Mouse (Mus musculus) erythroid progenitor cell, adult 5-6 weeks (primary cell): ENCODE data around the gene Rad51b. TPM values are rescaled to one million over a fixed set of nuclear protein-coding genes. Genes with fewer than 3 reads are reported as not detected.

Source experiments
- ATAC-seq: replicated peaks from 2 replicates; pipeline ENCODE4 v1.8.0; 2016; ENCODE audit warnings: moderate number of reproducible peaks, mild to moderate bottlenecking, moderate TSS enrichment, inconsistent platforms; ENCODE audit not compliant: poor library complexity, low FRiP score, severe bottlenecking
- total RNA-seq, 2 experiments: library from RNA; stranded (forward) in 1 of 2; stranded (reverse) in 1 of 2; fragments of 150-400 nt in 1 of 2; fragments of 186-747, 209-891 nt in 1 of 2; gene quantifications; 2 replicates each; pipeline versions ENCODE4 v1.2.3 to v1.2.4; 2015 to 2017; ENCODE audit warnings: low replicate concordance in 2 of 2

Rad51b gene
- total RNA-seq, 2 experiments from 2014 or later = 9.5 to 12.6 TPM

DNA sequence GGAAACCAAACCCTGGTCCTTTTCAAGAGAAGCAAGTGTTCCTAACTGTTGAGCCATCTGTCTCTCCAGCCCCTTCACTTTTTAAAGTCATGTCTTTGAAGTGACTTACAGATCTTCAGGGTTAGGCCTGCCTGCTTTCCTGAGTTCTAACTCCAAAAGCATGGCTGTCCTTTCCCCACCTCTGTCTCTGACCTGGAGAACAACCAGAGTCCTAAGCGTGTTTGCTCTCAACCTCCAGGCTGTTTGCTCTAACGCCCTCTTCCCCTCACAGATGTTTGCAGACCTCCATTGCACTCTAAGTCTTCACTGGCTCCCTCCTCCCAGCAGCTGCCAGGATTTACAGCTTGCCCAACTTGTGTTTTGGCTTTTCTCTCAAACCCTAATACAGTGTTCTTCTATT, 29.7 kb downstream of the Rad51b start:
- ATAC-seq = no peak

DNA sequence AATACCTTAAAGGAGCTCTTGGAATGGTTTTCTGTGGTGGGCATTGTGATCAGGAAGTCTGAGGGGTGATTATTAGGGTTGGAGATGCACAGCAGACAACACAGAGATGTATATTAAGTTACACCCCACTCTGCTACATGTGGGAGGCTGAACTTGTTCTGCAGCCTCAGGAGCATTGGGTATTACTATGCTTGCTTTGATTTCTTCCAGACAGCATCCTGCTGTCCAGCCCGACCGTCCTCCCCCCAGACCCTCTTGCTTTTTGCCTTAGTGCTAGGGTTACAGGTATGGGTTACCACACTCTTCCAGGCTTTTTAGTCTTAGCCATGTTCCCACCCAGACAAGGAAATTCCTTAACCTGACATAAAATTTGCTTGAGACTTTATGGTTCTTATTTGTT, 30.8 kb downstream of the Rad51b start:
- ATAC-seq = no peak

DNA sequence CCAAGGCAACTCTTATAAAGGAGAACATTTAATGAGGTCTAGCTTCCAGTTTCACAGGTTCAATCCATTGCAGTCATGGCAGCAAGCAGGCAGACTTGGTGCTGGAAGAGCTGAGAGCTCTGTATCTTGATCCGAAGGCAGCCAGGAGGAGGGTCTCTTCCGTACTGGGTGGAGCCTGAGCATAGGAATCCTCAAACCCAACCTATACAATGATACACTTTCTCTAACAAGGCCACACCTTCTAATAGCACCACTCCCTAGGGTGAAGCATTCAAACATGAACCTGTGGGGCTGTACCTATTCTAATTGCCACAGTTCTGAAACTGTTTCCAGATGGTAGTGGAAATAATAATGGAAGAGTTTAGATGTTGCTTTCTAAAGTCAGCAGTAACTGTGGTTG, 33.5 kb downstream of the Rad51b start:
- ATAC-seq = no peak

DNA sequence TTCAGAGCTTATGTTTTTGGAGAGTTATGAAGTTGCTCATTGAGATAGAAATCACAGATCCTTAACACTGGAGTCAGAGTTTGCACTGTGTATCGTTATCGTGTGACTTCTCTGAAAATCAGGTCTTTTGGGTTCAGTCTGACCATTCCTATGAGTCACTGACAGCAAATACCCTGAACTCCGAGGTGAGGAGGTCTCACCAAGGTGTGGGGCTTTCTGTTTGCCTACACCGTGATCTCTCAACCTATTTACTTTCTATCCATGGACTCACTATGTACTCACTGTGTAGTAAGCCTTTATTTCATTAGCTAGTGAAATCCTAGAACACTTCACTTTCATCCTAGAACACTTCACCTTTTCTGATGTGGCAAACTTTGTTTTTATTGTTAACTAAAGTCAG, 34.6 kb downstream of the Rad51b start:
- no peak for ATAC-seq

DNA sequence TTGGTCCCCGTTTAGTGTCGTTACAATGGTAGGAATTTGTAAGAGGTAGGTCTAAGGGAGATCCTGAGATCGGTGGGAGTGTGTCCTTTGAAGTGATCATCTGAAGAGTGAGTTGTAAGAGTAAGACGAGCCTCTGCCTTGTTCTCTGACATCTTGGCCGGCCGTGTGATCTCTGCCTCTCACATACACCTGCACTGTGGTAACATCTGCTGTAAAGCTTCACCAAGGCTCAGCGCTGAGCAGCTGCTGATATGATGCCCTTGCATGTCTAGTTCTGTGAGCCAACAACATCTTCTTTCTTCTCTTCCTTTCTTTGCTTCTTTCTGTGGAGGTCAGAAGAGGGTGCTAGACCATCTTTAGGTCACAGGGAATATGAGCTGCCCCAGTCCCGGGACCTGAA, 41.7 kb downstream of the Rad51b start:
- ATAC-seq = no peak

DNA sequence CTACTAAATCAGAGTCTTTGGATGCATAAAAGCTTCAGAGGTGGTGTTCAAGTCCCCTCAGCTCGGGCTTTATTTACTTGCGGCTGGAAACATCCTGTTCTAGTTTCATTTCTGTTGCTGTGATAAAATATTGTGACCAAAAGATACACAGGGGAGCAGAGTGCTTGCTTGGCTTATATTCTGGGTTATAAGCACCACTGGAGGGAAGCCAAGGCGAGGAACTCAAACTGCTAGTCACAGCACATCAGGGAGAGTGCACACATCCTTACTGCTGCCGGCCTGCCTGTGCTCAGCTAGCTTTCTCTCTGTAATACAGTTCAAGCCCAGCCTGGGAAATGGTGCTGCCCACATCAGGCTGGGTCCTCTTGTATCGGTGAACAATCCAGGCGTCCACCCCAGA, 43.4 kb downstream of the Rad51b start:
- no peak for ATAC-seq

DNA sequence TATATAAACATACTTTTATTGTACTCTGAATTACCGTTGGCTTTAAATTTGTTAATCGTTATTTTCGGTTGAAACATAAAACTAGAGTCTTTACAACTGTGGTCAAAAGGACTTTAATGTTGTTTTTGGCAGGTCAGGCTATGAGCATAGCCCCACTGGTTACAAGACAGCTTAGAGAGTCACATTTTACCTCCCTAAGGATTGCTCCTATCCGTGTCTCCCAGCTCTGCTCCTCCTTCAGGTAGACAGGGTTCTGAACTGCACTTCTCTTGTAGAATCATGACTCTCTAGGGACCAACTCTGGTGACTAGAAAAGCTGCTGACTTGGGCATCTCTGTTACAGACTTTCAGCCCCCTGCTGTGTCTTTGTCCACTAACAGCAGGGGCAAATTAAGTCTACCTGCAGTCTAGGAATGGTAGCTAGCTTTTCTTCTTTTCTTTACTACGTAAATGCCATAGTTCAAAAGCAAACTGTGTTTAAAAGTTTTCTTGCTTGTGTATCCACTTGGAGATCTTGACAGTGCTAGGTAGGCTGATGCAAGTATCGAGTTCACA, 44.3 kb downstream of the Rad51b start:
- no peak for ATAC-seq

DNA sequence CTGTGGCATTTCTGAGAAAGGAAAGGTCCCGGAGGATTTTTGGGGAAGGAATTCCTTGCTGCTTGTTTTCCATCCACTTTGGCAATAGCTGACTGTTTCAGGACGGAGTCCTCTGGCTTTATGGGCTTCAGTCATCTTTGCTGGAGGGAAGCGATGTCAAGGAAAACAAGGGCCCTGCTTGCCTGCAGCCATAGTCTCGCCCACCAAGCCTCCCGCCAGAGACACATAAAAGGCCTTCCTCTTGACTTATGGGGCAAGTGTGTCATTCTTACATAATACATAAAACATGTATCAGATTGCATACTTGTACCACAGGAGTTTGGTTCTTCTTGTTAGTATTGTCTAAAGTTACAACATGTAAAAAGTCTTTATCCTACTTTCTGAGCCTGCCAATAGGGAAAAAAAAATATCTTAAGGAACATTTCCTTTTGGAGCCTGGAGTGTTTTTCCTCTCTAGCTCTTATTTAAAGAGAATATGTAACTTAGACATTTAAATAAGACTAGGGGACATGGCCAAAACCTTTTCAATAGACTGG, 49.2 kb downstream of the Rad51b start:
- ATAC-seq = no peak

DNA sequence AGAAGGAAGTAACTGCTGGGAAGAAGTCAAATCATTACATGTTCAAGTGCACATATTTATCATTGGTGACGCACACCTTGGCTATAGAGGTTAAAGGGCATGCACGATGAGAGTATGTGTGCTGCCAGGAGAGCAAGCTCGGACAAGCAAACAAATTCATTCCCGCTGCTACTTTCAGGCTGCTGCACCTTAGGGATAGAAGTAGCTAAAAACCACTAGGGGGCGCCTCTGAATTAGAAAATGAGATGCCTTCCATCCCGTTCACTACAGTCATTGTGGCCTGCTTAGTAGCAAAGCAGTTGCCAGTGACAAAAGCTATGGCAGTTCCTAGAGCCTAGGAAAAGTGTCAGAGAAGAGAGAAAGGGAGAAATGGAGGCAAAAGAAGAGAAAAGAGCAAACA, 50.6 kb downstream of the Rad51b start:
- peak; percentile 76 for ATAC-seq

DNA sequence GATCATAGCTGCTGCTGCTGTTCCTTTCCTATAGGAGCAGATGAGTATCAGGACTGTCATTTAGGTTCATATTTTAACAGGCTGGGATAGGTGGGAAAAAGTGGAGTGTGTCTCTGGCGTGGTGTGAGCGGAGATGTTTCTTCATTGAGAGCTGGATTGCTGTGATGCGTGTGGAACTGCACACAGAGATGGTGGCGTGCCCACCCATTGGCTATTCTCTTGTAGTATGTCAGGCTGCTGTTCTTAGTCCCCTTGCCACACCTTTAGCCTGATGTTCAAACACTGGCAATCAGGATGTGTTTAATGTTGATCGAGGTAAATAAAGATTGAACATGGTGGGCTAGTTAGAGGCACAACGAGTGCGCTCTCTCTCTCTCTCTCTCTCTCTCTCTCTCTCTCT, 54.4 kb downstream of the Rad51b start:
- ATAC-seq = no peak

DNA sequence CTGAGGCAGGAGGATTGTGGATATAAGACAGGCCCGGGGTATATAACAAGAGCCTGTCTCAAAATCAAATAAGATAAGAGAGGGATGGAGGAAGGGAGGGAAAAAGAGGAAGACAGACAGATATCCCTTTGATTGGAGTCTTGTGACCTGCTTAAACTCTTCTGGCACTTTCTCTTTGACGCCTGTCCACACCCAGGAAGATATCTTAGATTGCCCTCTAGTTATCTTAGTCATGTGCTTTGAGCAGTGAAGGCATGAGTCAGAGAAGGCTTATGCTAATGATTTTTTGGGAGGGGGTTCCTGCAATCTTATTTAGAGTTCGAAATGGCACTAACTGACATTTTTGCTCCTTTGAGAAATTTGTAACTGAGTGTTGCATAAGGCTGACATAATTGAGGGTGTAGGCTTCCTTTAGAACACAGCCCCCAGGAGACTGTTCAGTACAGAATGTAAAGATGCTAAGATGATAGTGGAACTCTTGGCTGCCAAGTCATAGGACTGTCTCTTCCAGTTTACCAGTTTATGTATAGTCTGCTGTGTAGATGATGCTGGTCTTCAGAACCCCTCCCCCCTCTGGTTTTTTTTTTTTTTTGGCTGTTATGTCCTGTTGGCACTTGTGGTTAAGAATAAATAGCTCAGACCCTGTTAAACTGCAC, 55.1 kb downstream of the Rad51b start:
- ATAC-seq = no peak

DNA sequence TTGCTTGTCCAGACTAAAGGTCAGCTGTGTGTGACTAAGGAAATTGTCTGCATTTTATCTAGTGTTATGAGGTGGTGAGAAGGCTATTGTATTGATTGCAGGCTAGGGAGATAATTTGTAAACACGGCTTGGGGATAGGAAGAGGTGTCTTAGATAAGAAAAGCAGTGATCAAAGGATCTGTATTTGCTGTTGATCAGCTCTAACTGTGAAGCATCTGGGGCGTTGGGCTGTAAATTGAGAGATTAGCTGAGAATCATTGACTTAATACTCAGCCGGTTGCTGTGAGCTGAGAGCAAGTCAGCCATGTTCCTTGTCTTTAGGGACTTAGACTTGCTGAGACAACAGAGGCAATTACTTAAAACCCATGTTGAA, 55.6 kb downstream of the Rad51b start:
- ATAC-seq = no peak

DNA sequence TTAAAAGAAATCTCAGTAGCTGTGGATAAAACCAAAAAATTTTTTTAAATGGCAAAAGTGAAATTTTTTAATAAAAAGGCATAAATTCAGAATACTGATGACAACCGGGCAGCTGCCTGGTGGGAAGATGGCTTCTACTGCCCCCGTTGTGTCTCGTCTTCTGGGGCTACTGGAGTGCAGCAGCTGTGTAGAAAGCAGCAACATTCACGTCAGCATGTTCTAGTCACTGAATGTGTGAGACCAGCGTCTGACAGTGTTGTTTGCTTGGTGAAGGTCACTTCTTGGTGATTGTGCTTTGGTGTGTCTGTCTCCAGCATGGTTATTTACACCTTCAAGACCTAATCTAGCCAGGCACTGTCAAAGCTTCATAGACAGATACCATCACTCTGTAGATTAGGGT, 56.3 kb downstream of the Rad51b start:
- ATAC-seq = no peak

DNA sequence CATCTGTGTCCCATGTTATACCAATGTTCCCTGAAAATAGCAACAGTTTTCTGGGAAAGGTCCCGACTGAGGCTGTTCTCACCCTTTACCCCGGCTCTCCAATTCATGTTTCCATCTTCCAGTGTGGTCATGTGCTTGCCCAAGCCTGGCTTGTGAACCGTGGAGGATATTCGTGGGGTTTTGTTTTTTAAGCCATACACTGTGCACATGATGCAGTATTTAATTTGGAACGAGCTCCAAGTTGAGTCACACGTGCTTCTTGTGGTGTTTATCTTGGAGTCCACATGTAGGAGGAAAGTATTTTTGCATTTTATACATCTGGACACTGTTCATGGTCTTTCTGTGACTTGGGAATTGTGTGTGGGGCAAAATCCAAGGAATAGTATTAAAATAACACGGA, 57.5 kb downstream of the Rad51b start:
- ATAC-seq = no peak

DNA sequence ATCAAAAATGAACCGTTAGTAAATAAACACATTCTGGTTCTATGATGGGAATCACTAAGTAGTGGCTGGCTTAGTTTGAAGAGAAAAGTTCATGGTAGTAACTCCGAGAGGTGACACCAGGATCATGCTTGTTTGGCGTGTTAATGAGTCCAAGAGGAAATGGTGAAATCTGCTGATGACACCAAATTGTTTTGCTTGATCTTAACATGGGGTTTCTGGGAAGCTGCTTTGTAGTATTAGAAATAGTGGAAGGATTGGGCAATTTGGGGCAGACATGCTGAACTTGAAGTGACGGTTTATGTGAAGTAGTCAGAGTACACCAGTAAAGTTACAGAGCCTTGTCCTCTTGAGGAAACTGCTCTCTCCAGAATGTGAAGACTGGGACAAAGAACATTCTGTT, 59.1 kb downstream of the Rad51b start:
- no peak for ATAC-seq

DNA sequence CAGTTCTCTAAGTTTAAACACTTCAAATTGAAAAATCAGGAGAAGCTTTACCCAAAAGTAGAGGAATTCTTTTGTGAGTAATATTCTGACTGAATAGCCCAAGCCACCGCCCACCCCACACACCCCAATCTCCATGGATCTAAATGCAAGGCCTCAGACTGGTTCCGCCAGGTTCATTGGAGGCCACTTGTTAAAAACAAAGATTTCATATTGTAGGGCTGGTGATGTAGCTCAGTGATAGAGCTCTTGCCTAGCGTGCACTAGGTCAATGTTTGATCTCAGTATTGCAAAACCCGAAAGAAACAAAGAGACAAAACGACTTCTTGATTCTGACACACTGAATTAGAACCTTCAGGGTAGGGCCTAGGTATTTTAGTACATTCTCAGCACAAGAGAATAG, 60.5 kb downstream of the Rad51b start:
- no peak for ATAC-seq

DNA sequence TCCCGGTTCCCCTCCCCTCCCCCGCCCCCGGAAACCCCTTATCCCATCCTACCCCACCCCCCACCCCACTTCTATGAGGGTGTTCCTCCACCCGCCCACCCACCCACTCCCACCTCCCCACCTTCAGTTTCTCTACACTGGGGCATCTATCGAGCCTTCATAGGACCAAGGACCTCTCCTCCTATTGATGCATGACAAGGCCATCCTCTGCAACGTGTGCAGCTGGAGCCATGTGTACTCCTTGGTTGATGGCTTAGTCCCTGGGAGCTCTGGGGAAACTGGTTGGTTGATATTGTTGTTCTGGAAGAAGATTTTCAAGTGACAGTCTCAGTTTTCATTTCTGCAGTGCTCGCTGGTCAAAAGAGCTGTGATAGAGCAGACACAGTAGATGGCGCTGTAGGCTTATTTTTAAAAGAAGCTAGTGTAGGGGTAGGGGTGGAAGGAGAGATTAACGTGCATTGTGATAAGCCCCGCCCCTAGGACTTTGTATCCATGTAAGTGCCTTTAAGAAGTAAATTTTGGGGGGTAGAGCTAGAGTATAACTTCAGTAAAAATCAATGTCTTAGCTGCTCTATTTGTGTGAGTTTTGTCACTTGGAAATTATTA, 61.6 kb downstream of the Rad51b start:
- 0 out of 2 replicates have a peak, but pooled peaks have one; percentile 54 for ATAC-seq

DNA sequence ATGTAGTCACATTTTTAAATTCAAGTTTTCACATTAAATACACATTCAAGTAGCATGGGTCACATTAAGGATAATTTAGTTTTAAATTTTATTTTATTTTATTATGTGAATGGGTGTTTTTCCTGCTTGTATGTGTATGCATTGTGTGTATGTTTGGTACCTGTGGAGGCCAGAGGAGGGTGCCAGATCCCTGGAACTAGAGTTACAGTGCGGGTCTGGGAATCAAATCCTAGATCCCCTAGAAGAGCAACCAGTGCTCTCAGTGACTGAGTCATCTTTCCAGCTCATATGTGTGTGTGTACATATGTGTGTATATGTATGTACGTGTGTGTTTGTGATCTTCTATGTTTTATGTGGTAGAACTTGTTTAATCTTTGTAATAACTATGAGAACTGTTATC, 62.3 kb downstream of the Rad51b start:
- no peak for ATAC-seq

DNA sequence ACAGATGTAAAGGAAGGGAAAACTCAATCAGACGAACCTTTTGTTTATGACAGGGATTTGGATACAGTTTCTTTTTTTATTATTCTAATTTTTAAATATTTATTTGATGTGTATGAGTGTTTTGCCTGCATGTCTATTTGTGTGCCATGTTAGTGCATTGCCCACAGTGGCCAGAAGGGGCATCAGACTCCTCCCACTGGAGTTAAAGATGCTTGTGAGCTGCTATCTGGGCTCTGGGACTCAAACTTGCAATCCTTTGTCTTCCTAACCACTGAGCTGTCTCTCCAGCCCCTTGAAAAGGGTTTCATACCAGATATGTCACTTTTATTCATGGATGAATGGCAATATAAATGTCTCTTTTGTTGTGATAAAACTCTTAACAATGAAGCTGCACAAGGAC, 65.1 kb downstream of the Rad51b start:
- peak; percentile 68; the same call in 1 of the 2 replicates for ATAC-seq

DNA sequence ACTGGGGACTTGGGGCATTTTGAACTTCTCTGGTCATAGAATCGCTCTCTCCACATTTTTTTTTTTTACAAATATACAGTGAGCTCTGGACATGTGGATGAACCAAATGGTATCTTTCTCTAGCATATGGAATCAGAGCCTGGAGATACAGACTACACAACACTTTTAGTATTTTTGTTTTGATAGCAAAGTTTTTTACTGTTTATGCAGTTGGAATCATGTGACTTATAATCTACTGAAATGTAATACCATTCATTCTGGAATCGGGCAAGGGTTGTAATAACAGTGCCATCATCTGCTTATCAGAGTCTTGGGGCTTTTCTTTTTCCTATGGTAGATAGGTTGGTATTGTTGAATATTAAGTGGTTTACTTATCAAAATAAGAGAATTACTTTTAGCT, 67.2 kb downstream of the Rad51b start:
- no peak for ATAC-seq

DNA sequence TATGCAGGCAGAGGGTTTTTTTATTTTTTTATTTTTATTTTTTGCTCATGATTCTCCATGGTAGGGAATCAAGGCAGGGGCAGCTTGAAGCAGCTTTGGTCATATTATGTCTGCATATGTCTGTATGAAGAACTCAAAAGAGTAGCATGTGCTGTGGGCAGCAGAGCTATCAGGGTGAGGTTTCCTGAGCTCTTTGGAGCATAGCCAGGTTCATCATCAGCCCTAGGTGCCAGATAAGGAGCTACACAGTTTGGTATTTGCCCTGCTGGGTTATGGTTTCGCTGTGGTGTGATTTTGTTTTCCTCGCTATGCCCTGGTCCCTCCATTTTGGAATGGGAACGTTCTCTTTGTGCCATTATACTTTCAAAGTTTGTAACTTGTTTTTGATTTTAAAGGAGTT, 71.7 kb downstream of the Rad51b start:
- ATAC-seq = no peak
